Comparison of ENCODE assay signal across 1 mouse cellular context in the genomic region with DNA sequence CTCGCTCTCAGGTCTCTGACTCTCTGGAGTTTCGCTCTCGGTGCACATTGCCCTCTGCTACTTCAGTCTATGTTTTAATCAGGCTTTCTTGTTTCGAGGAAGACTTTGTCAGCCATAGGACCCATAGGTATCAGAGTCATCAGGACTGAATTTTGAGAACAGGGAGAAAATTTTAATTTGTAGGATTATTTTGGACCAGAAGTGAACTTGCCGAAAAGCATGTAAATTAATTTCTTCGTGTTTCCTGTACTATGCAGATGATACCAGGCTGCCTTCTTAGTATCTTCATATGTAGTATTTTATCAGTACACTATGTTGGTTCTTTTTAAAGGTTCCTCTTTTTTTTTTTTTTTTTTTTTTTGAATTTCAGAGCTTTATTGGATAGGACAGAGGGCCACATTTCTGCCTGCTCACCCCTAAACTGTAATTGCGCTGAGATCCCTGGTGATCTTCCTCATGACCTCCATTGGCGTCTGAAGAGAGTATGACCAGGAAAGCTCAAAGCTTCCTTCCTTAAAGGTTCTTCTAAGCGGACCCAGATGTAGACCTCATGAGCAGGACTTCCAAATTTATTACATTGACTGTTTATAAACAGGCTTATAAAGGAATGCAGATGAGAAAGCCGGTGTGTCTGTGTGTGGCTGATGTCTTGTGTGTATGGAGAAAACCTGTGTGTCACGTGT.
A peak's percentile ranks its signal among the peaks of the same experiment; 100 is the strongest.
TF ChIP-seq lines count a peak whose summit lies in the region.

No protein-coding gene starts in this region.

TF ChIP-seq in MEL, 35 proteins besides CTCF, POLR2A, EP300 and RAD21 (continued from another document):
- TF ChIP-seq CHD2 (IDR thresholded peaks at IDR 0.05; ENCODE audit: low read length) (no peak), USF1 (IDR thresholded peaks at IDR 0.05; ENCODE audit: low read depth, low read length) (no peak), HCFC1 (IDR thresholded peaks at IDR 0.05; ENCODE audit: low read depth, low read length) (peak; percentile 73), SIN3A (IDR thresholded peaks at IDR 0.05; ENCODE audit: low read length) (peak; percentile 87), UBTF (IDR thresholded peaks at IDR 0.05; ENCODE audit: borderline replicate concordance, insufficient read depth, low read depth, low read length) (no peak), BHLHE40 (IDR thresholded peaks at IDR 0.05; ENCODE audit: borderline replicate concordance, low read depth, low read length) (no peak), ZC3H11A (IDR thresholded peaks at IDR 0.05; ENCODE audit: low read depth, low read length) (no peak), ZMIZ1 (IDR thresholded peaks at IDR 0.05; ENCODE audit: low read depth, low read length) (no peak), MEF2A (IDR thresholded peaks at IDR 0.05; ENCODE audit: extremely low read depth, insufficient replicate concordance, low read depth, low read length, poor library complexity, severe bottlenecking) (no peak)
